Comparison of ENCODE assay signal across 14 mouse cellular contexts in the genomic region with DNA sequence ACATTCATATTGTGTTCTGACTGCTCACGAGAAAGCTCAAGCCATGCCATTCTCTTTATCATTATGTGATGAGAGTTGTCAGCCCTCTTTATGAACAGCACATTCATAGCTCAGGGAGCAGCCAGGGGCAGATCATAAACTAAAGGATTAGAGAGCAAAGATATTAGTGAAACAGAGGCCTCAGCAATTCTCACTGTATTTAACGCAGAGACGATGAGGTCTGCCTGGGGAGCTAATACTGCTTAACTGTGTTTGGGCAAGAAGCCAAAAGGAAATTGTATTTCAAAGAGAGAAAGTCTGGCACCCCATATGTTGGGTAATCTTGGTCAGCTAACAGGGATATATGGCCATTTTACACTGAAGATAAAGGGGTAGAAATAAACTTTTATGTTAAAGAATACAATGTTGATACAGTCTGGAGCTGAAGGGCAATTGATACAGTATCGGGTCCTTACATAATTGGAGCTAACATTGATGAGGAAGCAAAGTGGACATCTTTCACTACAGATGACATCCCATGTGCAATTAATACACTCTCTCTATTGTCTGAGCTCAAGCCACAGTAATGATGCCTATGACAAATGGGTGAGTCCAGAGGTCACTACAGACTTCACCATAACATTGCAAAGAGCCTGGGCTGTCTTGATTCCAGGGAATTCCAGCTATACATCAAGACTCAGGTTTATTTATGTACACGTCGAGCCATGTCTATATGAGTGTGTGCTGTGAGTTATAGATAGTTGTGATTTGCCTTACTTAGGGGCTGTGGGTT.
DNase-seq lines count a peak whose midpoint lies in the region; ATAC-seq and TF ChIP-seq lines count a peak whose summit lies in the region.
"Had no signal": no experiment of that assay in that cellular context is flagged by ENCODE, and none has a peak within 500 bp of the region (broad histone marks: within the 10 kb centered on the region; RNA-seq: fewer than 3 reads in every experiment).

No protein-coding gene starts in this region.

- H3K9me3 ChIP-seq in embryonic facial prominence, embryonic 14.5 days (ENCODE audit: control insufficient read depth, low read length) = no peaks in the 10 kb centered on the region
- no peaks in the 10 kb centered on the region for H3K9me3 ChIP-seq in embryonic facial prominence, embryonic 10.5 days
- H3K9me3 ChIP-seq in midbrain, embryonic 13.5 days = no peaks in the 10 kb centered on the region
- H3K9me3 ChIP-seq in midbrain, embryonic 10.5 days (replicated peaks) = no peaks in the 10 kb centered on the region
- H3K9me3 ChIP-seq in limb, embryonic 14.5 days (ENCODE audit: control insufficient read depth, low read length) = no peaks in the 10 kb centered on the region
- H3K9me3 ChIP-seq in stomach, embryonic 15.5 days = no peaks in the 10 kb centered on the region

- no peaks in the 10 kb centered on the region for H3K27me3 ChIP-seq in embryonic facial prominence, embryonic 14.5 days (replicated peaks; ENCODE audit: control insufficient read depth, insufficient read depth, low read length)
- no peaks in the 10 kb centered on the region for H3K27me3 ChIP-seq in embryonic facial prominence, embryonic 10.5 days (replicated peaks; ENCODE audit: low read depth, poor library complexity, severe bottlenecking)
- H3K27me3 ChIP-seq in midbrain, embryonic 13.5 days = no peaks in the 10 kb centered on the region
- H3K27me3 ChIP-seq in midbrain, embryonic 10.5 days (ENCODE audit: low read depth, poor library complexity, severe bottlenecking) = no peaks in the 10 kb centered on the region
- H3K27me3 ChIP-seq in limb, embryonic 14.5 days (ENCODE audit: control insufficient read depth, insufficient read depth, low read length) = no peaks in the 10 kb centered on the region
- H3K27me3 ChIP-seq in stomach, embryonic 15.5 days (replicated peaks) = no peaks in the 10 kb centered on the region

- peak; percentile 57 for ATAC-seq in embryonic facial prominence, embryonic 14.5 days (ENCODE audit: low read depth)
- ATAC-seq in midbrain, embryonic 13.5 days = peak; percentile 81; the same call in 1 of the 2 replicates
- ATAC-seq in limb, embryonic 14.5 days (ENCODE audit: low FRiP score, low read depth) = no peak
- peak; percentile 60 for ATAC-seq in stomach, embryonic 15.5 days (ENCODE audit: insufficient read depth, low FRiP score, low read depth)
- no peak for ATAC-seq in activated CD4-positive, CD25-positive, alpha-beta regulatory T cell, adult 4 months

- no peaks in the 10 kb centered on the region for H3K36me3 ChIP-seq in embryonic facial prominence, embryonic 14.5 days (ENCODE audit: control insufficient read depth, insufficient read depth, low read length)
- H3K36me3 ChIP-seq in embryonic facial prominence, embryonic 10.5 days (replicated peaks) = no peaks in the 10 kb centered on the region
- no peaks in the 10 kb centered on the region for H3K36me3 ChIP-seq in midbrain, embryonic 13.5 days
- no peaks in the 10 kb centered on the region for H3K36me3 ChIP-seq in midbrain, embryonic 10.5 days
- no peaks in the 10 kb centered on the region for H3K36me3 ChIP-seq in limb, embryonic 14.5 days (ENCODE audit: control insufficient read depth, insufficient read depth, low read length)
- no peaks in the 10 kb centered on the region for H3K36me3 ChIP-seq in stomach, embryonic 15.5 days
- H3K36me3 ChIP-seq: G1E had no signal

- no peak for TF ChIP-seq POLR2A in limb, embryonic 14.5 days (IDR thresholded peaks at IDR 0.05; ENCODE audit: borderline replicate concordance, extremely low read depth, insufficient read depth, insufficient read length)

- DNase-seq in embryonic facial prominence, embryonic 14.5 days (ENCODE audit: low spot score) = peak; percentile 64
- no peak for DNase-seq in embryonic facial prominence, embryonic 10.5 days (ENCODE audit: low spot score)
- no peak for DNase-seq in midbrain, embryonic 10.5 days (ENCODE audit: low spot score)
- peak; percentile 19 for DNase-seq in limb, embryonic 14.5 days (ENCODE audit: low spot score)
- no peak for DNase-seq in kidney, postnatal 14 days
- DNase-seq: cerebellum, adult 11-12 months; heart, adult 18-20 months; heart, postnatal 36 days; lung, postnatal 10 days had no signal

- H3K27ac ChIP-seq in embryonic facial prominence, embryonic 14.5 days (replicated peaks; ENCODE audit: low read depth, low read length) = no peak overlapping the region
- no peak overlapping the region for H3K27ac ChIP-seq in embryonic facial prominence, embryonic 10.5 days (replicated peaks)
- H3K27ac ChIP-seq in midbrain, embryonic 13.5 days = peak overlapping the region; percentile 51
- H3K27ac ChIP-seq in midbrain, embryonic 10.5 days (replicated peaks) = no peak overlapping the region
- H3K27ac ChIP-seq in limb, embryonic 14.5 days (replicated peaks; ENCODE audit: low read depth, low read length) = no peak overlapping the region
- H3K27ac ChIP-seq in stomach, embryonic 15.5 days = no peak overlapping the region

- H3K4me2 ChIP-seq in embryonic facial prominence, embryonic 14.5 days (ENCODE audit: low read depth, low read length) = no peak overlapping the region
- no peak overlapping the region for H3K4me2 ChIP-seq in midbrain, embryonic 13.5 days (replicated peaks)
- H3K4me2 ChIP-seq in limb, embryonic 14.5 days (replicated peaks; ENCODE audit: low read depth, low read length, severe bottlenecking) = no peak overlapping the region
- H3K4me2 ChIP-seq in stomach, embryonic 15.5 days = no peak overlapping the region

- H3K4me3 ChIP-seq in embryonic facial prominence, embryonic 14.5 days (ENCODE audit: low read depth, low read length) = no peak overlapping the region
- H3K4me3 ChIP-seq in embryonic facial prominence, embryonic 10.5 days = no peak overlapping the region
- no peak overlapping the region for H3K4me3 ChIP-seq in midbrain, embryonic 13.5 days (replicated peaks)
- no peak overlapping the region for H3K4me3 ChIP-seq in midbrain, embryonic 10.5 days
- no peak overlapping the region for H3K4me3 ChIP-seq in limb, embryonic 14.5 days (replicated peaks; ENCODE audit: low read length)
- no peak overlapping the region for H3K4me3 ChIP-seq in stomach, embryonic 15.5 days (replicated peaks)
- H3K4me3 ChIP-seq: myocyte had no signal

- H3K9ac ChIP-seq in embryonic facial prominence, embryonic 14.5 days (ENCODE audit: low read depth, low read length) = no peak overlapping the region
- no peak overlapping the region for H3K9ac ChIP-seq in midbrain, embryonic 13.5 days (replicated peaks)
- no peak overlapping the region for H3K9ac ChIP-seq in limb, embryonic 14.5 days (ENCODE audit: low read depth, low read length, severe bottlenecking)
- no peak overlapping the region for H3K9ac ChIP-seq in stomach, embryonic 15.5 days

- peaks cover 7% of the 10 kb centered on the region for H3K4me1 ChIP-seq in embryonic facial prominence, embryonic 14.5 days (ENCODE audit: control insufficient read depth, insufficient read depth, low read length)
- H3K4me1 ChIP-seq in embryonic facial prominence, embryonic 10.5 days = no peaks in the 10 kb centered on the region
- peaks cover 8% of the 10 kb centered on the region for H3K4me1 ChIP-seq in midbrain, embryonic 13.5 days (replicated peaks)
- no peaks in the 10 kb centered on the region for H3K4me1 ChIP-seq in midbrain, embryonic 10.5 days
- peaks cover 9% of the 10 kb centered on the region for H3K4me1 ChIP-seq in limb, embryonic 14.5 days (ENCODE audit: control insufficient read depth, insufficient read depth, low read length)
- H3K4me1 ChIP-seq in stomach, embryonic 15.5 days = no peaks in the 10 kb centered on the region

- 58% methylated on average over 6 of the region's 6 CpGs for WGBS in embryonic facial prominence, embryonic 14.5 days
- 90% methylated on average over 6 of the region's 6 CpGs for WGBS in embryonic facial prominence, embryonic 10.5 days
- 67% methylated on average over 6 of the region's 6 CpGs for WGBS in midbrain, embryonic 13.5 days
- WGBS in midbrain, embryonic 10.5 days = 92% methylated on average over 6 of the region's 6 CpGs
- 45% methylated on average over 6 of the region's 6 CpGs for WGBS in limb, embryonic 14.5 days
- 39% methylated on average over 6 of the region's 6 CpGs for WGBS in stomach, embryonic 15.5 days

Comparison
In these comparisons a context has a peak if more than half of its experiments do, and no peak if none do; other contexts are left out.
1. DNase-seq: peak in embryonic facial prominence, embryonic 14.5 days (single experiment) and limb, embryonic 14.5 days (single experiment); none in embryonic facial prominence, embryonic 10.5 days (single experiment), midbrain, embryonic 10.5 days (single experiment) and kidney, postnatal 14 days (single experiment).
2. ATAC-seq: peak in embryonic facial prominence, embryonic 14.5 days (single experiment), midbrain, embryonic 13.5 days (single experiment) and stomach, embryonic 15.5 days (single experiment); none in limb, embryonic 14.5 days (single experiment) and activated CD4-positive, CD25-positive, alpha-beta regulatory T cell, adult 4 months (single experiment).